Mouse (Mus musculus) heart, embryonic 16.5 days (tissue): ENCODE measurements around the gene Clic4. TPM values are rescaled to one million over a fixed set of nuclear protein-coding genes. Genes with fewer than 3 reads are reported as not detected.

Experiments used
- ATAC-seq: fragments of 200-750 bp; cut with Nextera tagmentation; replicated peaks from 2 replicates; pipeline ENCODE4 v1.8.0; 2017; ENCODE audit warnings: moderate number of reproducible peaks; ENCODE audit not compliant: insufficient read depth, low FRiP score; ENCODE audit errors: extremely low read depth
- H3K27ac ChIP-seq: fragments of 300-500 bp; sonication (generic); 2 replicates; pipeline ENCODE4 v1.5.1; 2014; ENCODE audit warnings: mild to moderate bottlenecking, low read length, control low read depth, moderate library complexity
- H3K27me3 ChIP-seq: fragments of 300-500 bp; sonication (generic); 2 replicates; pipeline ENCODE4 v1.6.1; 2014; ENCODE audit warnings: low read length, mixed read lengths; ENCODE audit not compliant: control insufficient read depth, insufficient read depth
- H3K36me3 ChIP-seq: fragments of 300-500 bp; sonication (generic); 2 replicates; pipeline ENCODE4 v1.6.1; 2014; ENCODE audit not compliant: control insufficient read depth, insufficient read depth
- H3K4me1 ChIP-seq: fragments of 300-500 bp; sonication (generic); 2 replicates; pipeline ENCODE4 v1.6.1; 2014; ENCODE audit warnings: low read length, mixed read lengths; ENCODE audit not compliant: control insufficient read depth, insufficient read depth
- H3K4me2 ChIP-seq: fragments of 300-500 bp; sonication (generic); 2 replicates; pipeline ENCODE4 v1.6.1; 2014; ENCODE audit warnings: low read depth, mild to moderate bottlenecking, control low read depth, low read length
- H3K4me3 ChIP-seq: fragments of 300-500 bp; sonication (generic); 2 replicates; pipeline ENCODE4 v1.5.1; 2014; ENCODE audit warnings: mild to moderate bottlenecking, control low read depth, low read length
- H3K9ac ChIP-seq: fragments of 300-500 bp; sonication (generic); 2 replicates; pipeline ENCODE4 v1.6.1; 2014; ENCODE audit warnings: low read length, control low read depth
- H3K9me3 ChIP-seq: fragments of 300-500 bp; sonication (generic); replicated peaks from 2 replicates; pipeline ENCODE4 v1.6.1; 2016; ENCODE audit warnings: low read length; ENCODE audit not compliant: control insufficient read depth
- WGBS: fragments of 180-500 bp; shearing (Covaris S2); extraction: QIAGEN DNeasy Blood & Tissue Kit; methylation state at CpG from one replicate; pipeline ENCODE4 v1.1.7; 2014; 5-methylcytosine and 5-hydroxymethylcytosine counted together
- polyA plus RNA-seq: library from polyadenylated mRNA; unstranded; fragments of >200 nt; fragmentation: Nextera tagmentation; extraction: Ambion mirVana; gene quantifications from 2 replicates; pipeline ENCODE4 v1.2.1, GENCODE M21; 2015

Clic4 gene
- 289 and 296 TPM in 2 replicates for polyA plus RNA-seq

GRCm38 (mm10) chr4:135272640-135273306 is at the start of gene Clic4:
Gene Clic4 (minus strand): TSS chr4:135272814.
- H3K4me2 ChIP-seq: peak within 1 kb of the TSS; percentile 82
- no peaks in the 10 kb centered on the region for H3K9me3 ChIP-seq
- H3K4me3 ChIP-seq: peak within 1 kb of the TSS; percentile 89
- H3K27ac ChIP-seq: peak within 1 kb of the TSS; percentile 99
- H3K36me3 ChIP-seq: no peaks in the 10 kb centered on the region
- under 1% methylated on average over 63 of the region's 64 CpGs for WGBS
- H3K9ac ChIP-seq: peak within 1 kb of the TSS; percentile 94
- peaks cover 36% of the 10 kb centered on the region for H3K4me1 ChIP-seq
- ATAC-seq: peak; percentile 98
- no peaks in the 10 kb centered on the region for H3K27me3 ChIP-seq

GRCm38 (mm10) chr4:135317966-135318365 is 45.4 kb upstream of the Clic4 start:
- WGBS: 13% methylated on average over 2 of the region's 2 CpGs
- ATAC-seq: peak; percentile 49; the same call in 1 of the 2 replicates
- Histone ChIP-seq H3K27me3 (no peaks in the 10 kb centered on the region), H3K9me3 (0 out of 2 replicates have a peak, but pooled peaks cover 2% of the 10 kb centered on the region), H3K27ac (peak overlapping the region; percentile 74), H3K4me2 (no peak overlapping the region), H3K36me3 (peaks cover 42% of the 10 kb centered on the region), H3K4me1 (peaks cover 16% of the 10 kb centered on the region), H3K4me3 (no peak overlapping the region), H3K9ac (no peak overlapping the region)

- Histone ChIP-seq H3K4me1 (peaks cover 20% of the 10 kb centered on the region), H3K27ac (peak overlapping the region; percentile 74), H3K4me3 (no peak overlapping the region), H3K9me3 (0 out of 2 replicates have a peak, but pooled peaks cover 2% of the 10 kb centered on the region), H3K36me3 (peaks cover 38% of the 10 kb centered on the region), H3K9ac (no peak overlapping the region), H3K4me2 (no peak overlapping the region), H3K27me3 (no peaks in the 10 kb centered on the region)
- ATAC-seq: 0 out of 2 replicates have a peak, but pooled peaks have one; percentile 11
- 49% methylated on average over 4 of the region's 4 CpGs for WGBS
These were observed 44.9 kb upstream of the Clic4 start for GRCm38 (mm10) chr4:135317539-135317938.

- 92% methylated on average over 9 of the region's 9 CpGs for WGBS
- ATAC-seq: no peak
- H3K27ac ChIP-seq: no peak overlapping the region
- no peak overlapping the region for H3K4me2 ChIP-seq
- 0 out of 2 replicates have a peak, but pooled peaks cover 2% of the 10 kb centered on the region for H3K9me3 ChIP-seq
- H3K4me3 ChIP-seq: no peak overlapping the region
- no peak overlapping the region for H3K9ac ChIP-seq
- peaks cover 27% of the 10 kb centered on the region for H3K4me1 ChIP-seq
- peaks cover 19% of the 10 kb centered on the region for H3K36me3 ChIP-seq
- H3K27me3 ChIP-seq: no peaks in the 10 kb centered on the region
These were observed 42.7 kb upstream of the Clic4 start for GRCm38 (mm10) chr4:135315287-135315686.

- peak overlapping the region; percentile 96 for H3K27ac ChIP-seq
- peak overlapping the region; percentile 71 for H3K9ac ChIP-seq
- H3K4me1 ChIP-seq: peaks cover 32% of the 10 kb centered on the region
- H3K27me3 ChIP-seq: no peaks in the 10 kb centered on the region
- 34% methylated on average over 11 of the region's 11 CpGs for WGBS
- 0 out of 2 replicates have a peak, but pooled peaks cover 2% of the 10 kb centered on the region for H3K9me3 ChIP-seq
- H3K4me2 ChIP-seq: peak overlapping the region; percentile 57
- peaks cover 14% of the 10 kb centered on the region for H3K36me3 ChIP-seq
- peak overlapping the region; percentile 28; the same call in 1 of the 2 replicates for H3K4me3 ChIP-seq
- ATAC-seq: no peak
These were observed 41.8 kb upstream of the Clic4 start for GRCm38 (mm10) chr4:135314419-135314832.

- peaks cover 37% of the 10 kb centered on the region for H3K4me1 ChIP-seq
These were observed 41.2 kb upstream of the Clic4 start for GRCm38 (mm10) chr4:135313761-135314241.

GRCm38 (mm10) chr4:135313111-135313691 is 40.6 kb upstream of the Clic4 start:
- Histone ChIP-seq H3K9ac (peak overlapping the region; percentile 71), H3K9me3 (0 out of 2 replicates have a peak, but pooled peaks cover 2% of the 10 kb centered on the region), H3K27ac (peak overlapping the region; percentile 96), H3K27me3 (no peaks in the 10 kb centered on the region), H3K4me3 (peak overlapping the region; percentile 28), H3K4me2 (peak overlapping the region; percentile 57), H3K36me3 (peaks cover 12% of the 10 kb centered on the region), H3K4me1 (peaks cover 43% of the 10 kb centered on the region)
- ATAC-seq: peak; percentile 81
- WGBS: 14% methylated on average over 17 of the region's 17 CpGs

More at GRCm38 (mm10) chr4:135313761-135314241, 41.2 kb upstream of the Clic4 start:
- ATAC-seq: peak; percentile 5
- peaks cover 12% of the 10 kb centered on the region for H3K36me3 ChIP-seq
- peak overlapping the region; percentile 57 for H3K4me2 ChIP-seq
- peak overlapping the region; percentile 71 for H3K9ac ChIP-seq
- H3K9me3 ChIP-seq: 0 out of 2 replicates have a peak, but pooled peaks cover 2% of the 10 kb centered on the region
- H3K27ac ChIP-seq: peak overlapping the region; percentile 96
- 28% methylated on average over 9 of the region's 9 CpGs for WGBS
- H3K27me3 ChIP-seq: no peaks in the 10 kb centered on the region
- peak overlapping the region; percentile 28 for H3K4me3 ChIP-seq

- WGBS: 14% methylated on average over 4 of the region's 4 CpGs
- peak; percentile 73 for ATAC-seq
- H3K4me1 ChIP-seq: peaks cover 48% of the 10 kb centered on the region
These were observed 40.1 kb upstream of the Clic4 start for GRCm38 (mm10) chr4:135312706-135313105.

More at GRCm38 (mm10) chr4:135312706-135313105, 40.1 kb upstream of the Clic4 start:
- H3K4me2 ChIP-seq: peak overlapping the region; percentile 57
- H3K27me3 ChIP-seq: no peaks in the 10 kb centered on the region
- H3K36me3 ChIP-seq: peaks cover 12% of the 10 kb centered on the region
- H3K9me3 ChIP-seq: 0 out of 2 replicates have a peak, but pooled peaks cover 2% of the 10 kb centered on the region
- H3K4me3 ChIP-seq: peak overlapping the region; percentile 2
- H3K9ac ChIP-seq: peak overlapping the region; percentile 71
- H3K27ac ChIP-seq: peak overlapping the region; percentile 96
